Mouse (Mus musculus): ENCODE measurements around the gene Runx1.

The Runx1 gene

GRCm38 (mm10) chr16:92612546-92612945, 213.4 kb downstream of the Runx1 start:
- no peak for DNase-seq (ENCODE audit: low read depth, low spot score)

DNA sequence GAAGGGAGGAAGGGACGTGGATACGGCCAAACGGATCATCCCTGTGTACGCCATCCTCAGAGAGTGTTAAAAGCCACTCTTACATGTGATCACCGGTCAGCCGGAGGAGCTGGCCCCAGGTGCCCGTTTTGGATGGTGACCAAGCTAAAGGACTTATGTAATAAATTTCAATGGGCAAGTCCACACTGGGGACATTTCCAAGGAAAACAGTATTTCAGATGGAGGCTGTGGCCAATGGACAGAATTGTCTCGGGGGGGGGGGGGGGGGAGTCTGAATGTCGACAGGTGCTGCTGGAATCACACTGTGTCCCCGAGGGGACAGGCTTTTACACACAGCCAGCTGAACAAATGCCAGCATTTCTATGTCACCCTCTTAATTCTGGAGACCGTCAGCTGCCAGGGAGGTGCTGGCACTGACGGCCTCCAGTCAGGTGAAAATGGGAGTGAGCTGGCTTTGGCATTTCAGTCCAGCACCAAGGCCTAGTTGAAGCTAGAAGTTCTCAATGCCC, 214.3 kb downstream of the Runx1 start:
- no peak for DNase-seq (ENCODE audit: low read depth, low spot score)

DNA sequence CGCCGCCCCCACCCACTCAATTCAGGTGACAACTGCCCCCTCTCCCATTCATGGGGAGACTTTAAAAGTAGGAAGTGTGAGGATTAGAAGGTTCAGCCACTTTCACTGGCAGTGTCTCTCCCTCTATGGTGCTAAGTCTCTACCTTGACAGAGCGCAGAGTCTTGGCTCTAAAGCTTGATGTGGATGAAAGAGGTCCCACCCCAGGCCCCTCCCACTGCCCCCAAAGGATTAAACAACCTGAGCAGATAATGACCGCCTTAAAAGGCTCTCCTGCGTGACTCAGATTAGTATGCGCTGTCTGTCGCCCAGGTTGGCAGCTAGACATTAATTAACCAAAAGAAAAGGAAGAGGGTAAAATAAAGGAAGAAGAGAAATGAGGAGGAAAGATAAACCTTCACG, 215.5 kb downstream of the Runx1 start:
- no peak for DNase-seq (ENCODE audit: low read depth, low spot score)

- DNase-seq (ENCODE audit: low read depth, low spot score) = no peak
These were observed 216.3 kb downstream of the Runx1 start for GRCm38 (mm10) chr16:92609717-92610077.

- no peak for DNase-seq (ENCODE audit: low read depth, low spot score)
These were observed 216.8 kb downstream of the Runx1 start for GRCm38 (mm10) chr16:92609006-92609716.

DNA sequence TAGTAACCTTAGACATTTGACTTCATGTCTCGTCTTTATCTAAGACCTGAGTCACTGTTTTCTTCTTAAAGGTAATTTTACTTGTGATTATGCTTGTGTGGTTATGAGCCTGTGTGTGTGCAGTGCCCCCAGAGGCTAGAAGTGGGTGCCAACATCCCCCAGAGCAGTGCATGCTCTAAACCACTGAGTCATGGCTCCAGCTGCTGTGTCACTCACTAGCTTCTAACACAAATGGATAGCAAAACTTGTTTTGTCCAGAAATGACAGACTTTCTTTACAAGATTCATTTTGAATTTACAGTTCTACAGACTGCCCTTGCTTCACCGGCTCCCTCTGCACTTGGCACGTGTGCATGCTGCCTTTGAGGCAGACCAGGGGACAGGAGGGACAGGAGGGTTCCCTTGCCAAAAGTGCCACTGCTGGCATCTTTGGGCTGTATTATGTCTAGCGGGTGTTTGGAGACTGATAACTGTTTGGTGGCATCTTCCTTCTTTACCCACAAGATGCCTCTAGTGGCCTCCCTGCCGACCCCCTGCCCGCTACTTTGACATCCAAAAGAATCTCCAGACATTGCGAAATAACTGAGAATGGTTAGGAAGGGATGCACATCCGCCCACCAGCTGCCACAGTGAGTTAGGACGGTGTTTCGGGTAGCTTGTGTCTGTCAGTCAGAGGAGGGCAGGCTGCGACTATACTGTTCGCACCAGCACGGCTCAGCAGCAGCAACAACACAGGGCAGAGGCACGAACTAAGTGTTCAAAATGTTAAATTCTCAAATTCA, 217.6 kb downstream of the Runx1 start:
- DNase-seq (ENCODE audit: low read depth, low spot score) = no peak

DNA sequence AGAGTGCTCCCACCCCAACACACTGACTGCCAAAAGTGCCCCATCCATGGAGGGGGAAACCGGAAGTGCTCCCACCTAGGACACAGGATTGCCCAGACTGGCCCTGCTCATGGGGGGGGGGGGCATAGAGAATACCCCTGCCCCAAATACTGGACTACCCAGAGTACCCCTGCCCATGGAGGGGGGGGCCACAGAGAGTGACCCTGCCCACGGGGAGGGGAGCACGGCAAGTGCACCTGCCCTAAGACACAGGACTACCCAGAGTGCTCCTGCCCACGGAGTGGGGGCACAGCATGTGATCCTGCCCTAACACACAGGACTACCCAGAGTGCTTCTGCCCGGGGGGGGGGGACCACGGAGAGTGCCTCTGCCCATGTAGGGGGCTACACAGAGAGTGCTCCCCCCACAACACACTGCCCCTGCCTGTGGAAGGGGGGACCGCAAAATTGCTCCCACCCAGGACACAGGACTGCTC, 219.4 kb downstream of the Runx1 start:
- no peak for DNase-seq (ENCODE audit: low read depth, low spot score)

- peak; percentile 72 for DNase-seq (ENCODE audit: low read depth, low spot score)
These were observed 220.1 kb downstream of the Runx1 start for GRCm38 (mm10) chr16:92605606-92606490.

- DNase-seq (ENCODE audit: low read depth, low spot score) = no peak
These were observed 223.4 kb downstream of the Runx1 start for GRCm38 (mm10) chr16:92602504-92602903.

DNA sequence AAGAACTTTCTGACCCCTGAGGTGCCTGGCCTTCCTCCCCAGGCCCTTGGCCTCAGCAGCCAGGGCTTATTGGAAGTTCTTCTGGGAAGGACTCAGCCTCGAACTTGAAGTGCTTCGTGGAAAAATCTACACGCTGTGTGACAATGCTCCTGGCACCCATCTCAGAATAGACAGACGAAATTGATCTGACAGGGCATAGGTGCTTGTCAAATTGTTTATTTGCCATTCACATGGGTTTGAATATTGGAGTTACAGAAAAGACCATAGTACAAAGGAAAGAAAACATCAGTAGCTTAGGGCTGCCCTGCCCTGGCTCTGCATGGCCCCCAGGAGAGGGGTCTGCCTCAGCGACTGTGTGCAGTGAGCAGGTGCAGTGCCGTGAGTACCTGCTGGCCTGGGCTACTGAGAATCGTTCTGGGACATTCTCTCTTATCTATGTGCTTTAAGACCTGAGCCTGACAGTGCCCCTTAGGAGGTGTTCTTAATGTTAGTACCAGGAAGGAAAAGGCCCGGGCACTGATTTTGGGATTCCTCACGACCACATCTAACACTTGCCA, 224.6 kb downstream of the Runx1 start:
- no peak for DNase-seq (ENCODE audit: low read depth, low spot score)

GRCm38 (mm10) chr16:92599451-92599850, 226.5 kb downstream of the Runx1 start:
- no peak for DNase-seq (ENCODE audit: low read depth, low spot score)

DNA sequence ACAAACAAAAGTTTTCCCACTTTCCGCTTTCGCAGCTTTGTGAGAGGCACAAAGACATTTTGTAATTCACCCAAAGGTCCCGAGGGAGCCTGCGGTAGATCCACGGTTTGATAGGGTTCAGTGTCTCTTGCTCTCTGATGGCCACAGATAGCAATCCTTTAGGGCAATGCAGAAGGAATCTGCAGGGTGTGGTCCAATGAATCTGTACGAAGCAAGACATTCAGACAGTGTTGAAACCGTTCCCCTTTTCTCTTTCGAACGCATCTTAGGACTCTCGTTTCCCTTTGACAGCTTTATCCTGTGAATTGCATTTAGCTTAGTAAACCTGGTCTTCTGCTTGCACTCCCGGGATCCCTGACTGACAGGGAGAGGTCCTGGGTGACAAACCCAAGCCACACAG, 228.3 kb downstream of the Runx1 start:
- no peak for DNase-seq (ENCODE audit: low read depth, low spot score)

- no peak for DNase-seq (ENCODE audit: low read depth, low spot score)
These were observed 233.7 kb downstream of the Runx1 start for GRCm38 (mm10) chr16:92592207-92592606.

DNA sequence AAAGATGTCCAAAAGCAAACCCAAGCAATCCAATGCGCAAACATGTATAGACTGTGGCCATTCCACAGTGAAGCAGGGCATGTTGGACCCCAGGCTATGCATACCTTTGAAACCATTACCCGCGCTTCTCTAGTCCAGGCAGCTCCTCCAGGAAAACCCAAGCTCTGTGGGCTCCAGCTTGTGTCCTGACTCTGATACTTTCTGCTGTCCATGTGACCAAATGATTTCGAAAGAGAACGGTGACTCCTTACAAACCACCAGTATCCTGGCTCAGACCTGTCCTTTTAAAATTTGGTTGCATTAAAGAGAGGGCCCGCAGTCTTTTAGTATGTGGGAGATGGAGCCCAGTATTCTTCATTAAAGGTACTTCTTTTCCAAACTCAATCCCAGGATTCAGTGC, 234.2 kb downstream of the Runx1 start:
- no peak for DNase-seq (ENCODE audit: low read depth, low spot score)

DNA sequence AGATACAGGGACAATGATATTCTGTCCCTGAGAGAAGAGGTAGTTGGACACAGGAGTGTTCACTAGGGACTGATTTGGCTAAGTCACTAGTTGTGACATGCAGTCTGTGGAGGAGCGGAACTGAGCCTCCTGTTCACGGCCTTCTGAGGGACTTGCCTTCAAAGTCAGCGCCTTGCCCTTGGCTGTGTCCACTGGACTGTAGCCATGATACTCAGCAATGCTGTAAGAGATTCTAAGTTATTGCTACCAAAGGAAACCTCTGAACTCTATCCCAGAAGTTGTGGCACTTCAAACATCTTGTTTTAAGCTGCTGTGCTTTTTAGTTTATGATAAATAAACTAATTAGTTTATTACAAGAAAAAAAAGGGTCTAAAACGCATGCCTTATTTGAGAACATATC, 238.1 kb downstream of the Runx1 start:
- no peak for DNase-seq (ENCODE audit: low read depth, low spot score)

DNA sequence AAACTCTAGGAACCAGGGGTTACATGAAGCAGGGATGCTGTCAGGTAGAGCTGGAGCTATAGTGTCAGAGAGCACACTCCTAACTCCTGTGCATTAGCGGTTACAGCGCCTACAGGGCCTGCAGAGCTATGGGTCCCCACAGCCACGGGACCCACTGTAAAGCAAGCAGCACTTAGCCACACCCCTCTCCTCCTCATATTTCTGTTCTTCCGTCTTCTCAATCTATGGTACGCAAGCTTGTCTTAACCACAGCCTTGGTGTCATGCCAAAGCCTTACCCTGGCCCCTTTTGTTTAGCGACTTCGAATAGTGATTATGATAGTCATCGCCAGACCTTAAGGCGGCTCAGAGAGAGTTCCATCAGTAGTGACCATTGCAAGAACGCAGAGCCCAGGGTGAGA, 244.2 kb downstream of the Runx1 start:
- no peak for DNase-seq (ENCODE audit: low read depth, low spot score)

DNA sequence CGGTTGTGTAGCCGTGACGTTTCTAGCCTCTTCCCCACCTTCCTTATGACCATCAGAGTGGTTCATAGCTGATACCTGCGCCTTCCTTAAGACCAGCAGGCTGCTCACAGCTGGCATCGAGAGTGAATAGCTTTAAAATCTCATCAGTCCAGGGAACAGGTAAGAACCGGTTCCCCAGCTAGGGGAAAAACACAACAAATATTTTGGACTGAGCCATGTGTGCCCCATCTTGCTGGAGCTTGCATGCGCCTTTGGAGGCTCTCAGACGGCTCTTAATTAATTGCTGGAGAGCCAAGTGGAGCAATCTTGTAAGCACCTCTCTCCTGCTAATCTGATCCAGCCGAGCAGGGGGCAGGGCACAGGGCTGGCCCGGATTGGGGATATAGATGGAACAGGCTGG, 245.0 kb downstream of the Runx1 start:
- DNase-seq (ENCODE audit: low read depth, low spot score) = no peak

GRCm38 (mm10) chr16:92578915-92579653, 246.9 kb downstream of the Runx1 start:
- no peak for DNase-seq (ENCODE audit: low read depth, low spot score)

DNA sequence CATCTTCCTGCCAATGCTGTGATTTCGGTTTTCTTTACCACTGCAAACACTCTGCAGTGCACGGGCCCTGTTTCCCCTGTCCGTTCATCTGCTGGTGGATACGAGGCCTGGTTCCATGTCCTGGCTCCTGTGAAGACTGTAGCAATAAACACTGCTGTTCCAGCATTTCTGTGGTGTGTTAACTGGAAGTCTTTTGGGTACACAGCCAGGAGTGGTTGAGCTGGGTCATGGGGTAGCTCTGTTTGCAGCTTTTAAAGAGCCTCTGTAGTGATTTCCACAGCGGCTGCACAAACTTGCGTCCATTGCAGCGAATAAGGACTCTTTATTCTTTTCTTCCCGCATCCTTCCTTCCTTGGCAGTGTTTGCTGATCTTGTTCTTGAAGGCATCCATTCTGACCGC, 248.6 kb downstream of the Runx1 start:
- DNase-seq (ENCODE audit: low read depth, low spot score) = no peak

DNA sequence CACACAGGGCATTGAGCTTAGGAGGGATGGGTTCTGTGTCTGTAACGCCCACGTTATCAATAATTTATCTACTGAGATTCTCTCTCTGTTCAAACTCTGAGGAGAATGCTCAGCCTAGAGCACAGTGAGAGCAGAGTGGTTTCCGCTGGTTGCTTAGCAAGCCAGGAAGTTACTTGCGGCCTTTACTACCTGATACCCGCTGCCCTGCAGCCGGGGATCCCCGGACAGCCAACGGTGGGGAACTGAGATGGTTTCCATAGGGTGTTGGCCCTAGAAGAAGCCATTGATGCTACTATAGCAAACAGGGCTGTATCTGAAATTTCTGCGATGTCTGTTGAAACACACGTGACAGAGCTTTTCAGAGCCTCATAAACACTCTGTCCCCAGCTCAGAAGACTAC, 250.2 kb downstream of the Runx1 start:
- DNase-seq (ENCODE audit: low read depth, low spot score) = no peak

DNA sequence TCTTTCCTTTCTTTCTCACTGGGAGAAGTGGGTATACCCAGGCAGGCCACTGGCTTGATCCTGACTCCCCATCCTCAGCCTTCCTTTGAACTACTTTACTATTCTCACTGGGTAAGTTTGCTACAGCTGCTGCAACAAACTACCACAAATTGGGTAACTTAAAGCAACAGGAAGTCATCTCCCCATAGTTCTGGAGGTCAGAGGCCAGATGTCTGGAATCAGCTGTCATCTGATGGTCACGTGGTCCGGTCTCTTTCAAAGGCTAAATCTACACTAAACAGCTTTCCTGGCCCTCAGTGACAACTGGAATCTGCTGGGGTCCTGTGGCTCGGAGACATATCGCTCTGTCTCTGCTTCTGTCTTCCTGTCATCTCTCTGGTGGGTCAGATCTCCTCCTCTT, 252.8 kb downstream of the Runx1 start:
- DNase-seq (ENCODE audit: low read depth, low spot score) = no peak

Data from R1 (cell line).